Mouse (Mus musculus): ENCODE measurements around the gene Folr1.

- no peak for TF ChIP-seq HCFC1 (IDR thresholded peaks at IDR 0.05; ENCODE audit: borderline replicate concordance, insufficient read depth, low read length)
- TF ChIP-seq MAFK (IDR thresholded peaks at IDR 0.05; ENCODE audit: insufficient read depth, low read depth, low read length), result no peak
Measured at GRCm38 (mm10) chr7:101906696-101907095, 36.1 kb upstream of the Folr1 start.
